Mouse (Mus musculus) layer of hippocampus, adult 2 months (tissue): Measurements from ENCODE around the gene Kif3c. TPM values are rescaled to one million over a fixed set of nuclear protein-coding genes. Genes with fewer than 3 reads are reported as not detected.
A peak's percentile ranks its signal among the peaks of the same experiment; 100 is the strongest.

Source experiments
- DNase-seq, 2 experiments: peaks; one replicate each; pipeline ENCODE4 v3.0.0; 2022; ENCODE audit warnings: low spot score in 2 of 2
- H3K27ac ChIP-seq: fragments of 200-600 bp; 2 replicates; pipeline ENCODE4 v1.8.1; 2022
- H3K4me3 ChIP-seq: fragments of 200-600 bp; 2 replicates; pipeline ENCODE4 v1.8.1; 2022; ENCODE audit warnings: mild to moderate bottlenecking
- CTCF ChIP-seq: fragments of 200-600 bp; conservative IDR thresholded peaks from 2 replicates; pipeline ENCODE4 v1.8.1; 2022; ENCODE audit warnings: antibody characterized with exemption, mild to moderate bottlenecking, moderate library complexity
- total RNA-seq, 2 experiments: library from RNA; stranded (reverse); gene quantifications; 2 replicates each; pipeline ENCODE4 v1.2.3; 2021

Kif3c gene
- total RNA-seq, 2 experiments from 2014 or later: 167 to 169 TPM

GRCm38 (mm10) chr12:3355068-3355467, 9.9 kb upstream of the Kif3c start:
- DNase-seq: no peak
- no peak overlapping the region for H3K4me3 ChIP-seq
- H3K27ac ChIP-seq: no peak overlapping the region
- no peak for TF ChIP-seq CTCF

DNA sequence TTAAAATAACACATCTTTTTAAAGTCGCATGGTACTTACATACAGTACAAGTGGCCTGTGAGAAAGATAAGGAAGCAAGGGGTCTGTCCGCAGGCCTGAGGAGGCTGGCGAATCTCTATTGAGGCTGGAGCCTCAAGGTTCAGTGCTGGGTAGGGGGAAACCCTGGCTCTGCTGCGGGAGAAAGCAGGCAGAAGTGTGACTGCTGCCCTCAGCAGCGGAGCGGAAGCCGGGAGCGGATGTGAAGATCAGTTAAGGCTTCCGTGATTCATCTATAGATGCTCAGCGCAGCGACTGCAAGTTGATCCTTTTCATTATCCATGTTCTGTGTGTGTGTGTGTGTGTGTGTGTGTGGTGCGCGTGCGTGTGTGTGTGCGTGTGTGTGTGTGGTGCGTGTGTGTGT, 8.1 kb upstream of the Kif3c start:
- Histone ChIP-seq H3K27ac (no peak overlapping the region), H3K4me3 (no peak overlapping the region)
- no peak for TF ChIP-seq CTCF
- no peak for DNase-seq

DNA sequence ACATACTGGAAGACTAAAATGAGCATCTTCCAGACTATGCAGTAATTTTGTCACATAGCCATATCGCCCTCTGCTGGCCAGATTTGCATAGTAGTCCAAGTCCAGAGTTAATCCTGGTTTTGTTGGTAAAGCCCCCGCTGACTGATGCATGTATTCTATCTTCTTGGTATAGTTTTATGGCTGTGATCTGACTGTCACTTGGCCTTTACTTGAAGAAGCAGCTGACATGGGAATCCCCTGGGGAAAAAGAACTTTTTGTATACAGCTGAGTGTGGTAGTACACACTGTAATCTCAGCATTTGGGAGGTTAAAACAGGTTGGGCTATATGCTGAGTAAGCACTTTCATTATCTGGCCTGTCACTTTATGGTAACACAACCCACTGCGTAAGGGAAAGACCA, 5.6 kb upstream of the Kif3c start:
- no peak overlapping the region for H3K4me3 ChIP-seq
- peak; percentile 73 to 88 for DNase-seq
- no peak overlapping the region for H3K27ac ChIP-seq
- TF ChIP-seq CTCF: peak; percentile 93

GRCm38 (mm10) chr12:3360043-3360442, 4.9 kb upstream of the Kif3c start:
- no peak overlapping the region for H3K4me3 ChIP-seq
- no peak overlapping the region for H3K27ac ChIP-seq
- TF ChIP-seq CTCF: no peak
- no peak for DNase-seq

GRCm38 (mm10) chr12:3364076-3364475, 856 bp upstream of the Kif3c start:
- no peak overlapping the region for H3K4me3 ChIP-seq
- no peak for TF ChIP-seq CTCF
- no peak for DNase-seq
- peak overlapping the region; percentile 98; the same call in 1 of the 2 replicates for H3K27ac ChIP-seq

DNA sequence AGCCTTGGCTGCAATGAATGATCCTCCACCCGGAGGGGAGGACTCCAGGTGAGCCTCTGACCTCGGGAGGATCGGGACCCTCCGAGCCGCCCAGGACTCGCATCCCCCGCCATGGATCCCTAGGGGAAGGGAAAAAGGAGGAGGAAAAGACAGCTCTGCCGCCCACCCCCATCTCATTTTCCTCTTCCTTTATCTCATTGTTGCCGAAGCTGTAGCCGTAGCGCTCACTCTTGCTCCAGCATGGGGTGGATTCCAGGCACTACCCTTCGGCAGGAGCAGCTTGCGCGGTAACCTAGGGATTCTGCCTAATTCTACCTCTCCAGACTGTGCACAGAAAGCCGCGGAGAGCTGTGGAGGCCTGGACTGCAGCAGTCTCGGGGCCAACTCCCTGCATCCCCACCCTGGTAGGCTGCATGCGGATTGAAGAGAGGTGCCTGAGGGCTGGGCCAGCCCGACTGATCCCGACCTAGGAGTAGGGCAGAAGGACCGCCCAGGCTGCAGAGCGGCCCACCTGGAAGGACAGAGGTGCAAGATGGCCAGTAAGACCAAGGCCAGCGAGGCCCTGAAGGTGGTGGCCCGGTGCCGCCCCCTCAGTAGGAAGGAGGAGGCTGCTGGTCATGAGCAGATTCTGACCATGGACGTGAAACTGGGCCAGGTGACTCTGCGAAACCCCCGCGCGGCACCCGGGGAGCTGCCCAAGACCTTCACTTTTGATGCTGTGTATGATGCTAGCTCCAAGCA, 687 bp downstream of the Kif3c start:
- DNase-seq: no peak
- Histone ChIP-seq H3K27ac (peak overlapping the region; percentile 98), H3K4me3 (peak overlapping the region; percentile 66)
- no peak for TF ChIP-seq CTCF

DNA sequence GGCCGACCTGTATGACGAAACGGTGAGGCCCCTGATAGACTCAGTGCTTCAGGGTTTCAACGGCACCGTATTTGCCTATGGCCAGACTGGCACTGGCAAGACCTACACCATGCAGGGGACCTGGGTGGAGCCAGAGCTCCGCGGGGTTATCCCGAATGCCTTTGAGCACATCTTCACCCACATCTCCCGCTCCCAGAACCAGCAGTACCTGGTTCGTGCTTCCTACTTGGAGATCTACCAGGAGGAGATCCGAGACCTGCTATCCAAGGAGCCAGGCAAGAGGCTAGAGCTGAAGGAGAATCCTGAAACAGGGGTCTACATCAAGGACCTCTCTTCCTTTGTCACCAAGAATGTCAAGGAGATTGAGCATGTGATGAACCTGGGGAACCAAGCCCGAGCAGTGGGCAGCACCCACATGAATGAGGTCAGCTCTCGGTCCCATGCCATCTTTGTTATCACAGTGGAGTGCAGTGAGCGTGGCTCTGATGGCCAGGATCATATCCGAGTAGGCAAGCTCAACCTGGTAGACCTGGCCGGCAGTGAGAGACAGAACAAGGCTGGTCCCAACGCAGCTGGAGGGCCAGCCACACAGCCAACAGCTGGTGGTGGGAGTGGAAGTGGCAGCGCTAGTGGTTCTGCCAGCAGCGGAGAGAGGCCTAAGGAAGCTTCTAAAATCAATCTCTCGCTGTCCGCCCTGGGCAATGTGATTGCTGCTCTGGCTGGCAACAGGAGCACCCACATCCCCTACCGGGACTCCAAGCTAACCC, 1.4 kb downstream of the Kif3c start:
- Histone ChIP-seq H3K4me3 (peak overlapping the region; percentile 66), H3K27ac (peak overlapping the region; percentile 98)
- no peak for TF ChIP-seq CTCF
- no peak for DNase-seq

- peak overlapping the region; percentile 66 for H3K4me3 ChIP-seq
- DNase-seq: no peak
- TF ChIP-seq CTCF: no peak
Observed at GRCm38 (mm10) chr12:3366957-3367260, 2.0 kb downstream of the Kif3c start.

GRCm38 (mm10) chr12:3368771-3369170, 3.8 kb downstream of the Kif3c start:
- no peak for DNase-seq
- TF ChIP-seq CTCF: no peak
- Histone ChIP-seq H3K27ac (peak overlapping the region; percentile 98), H3K4me3 (peak overlapping the region; percentile 66)

More at GRCm38 (mm10) chr12:3366957-3367260, 2.0 kb downstream of the Kif3c start:
- H3K27ac ChIP-seq: peak overlapping the region; percentile 98

DNA sequence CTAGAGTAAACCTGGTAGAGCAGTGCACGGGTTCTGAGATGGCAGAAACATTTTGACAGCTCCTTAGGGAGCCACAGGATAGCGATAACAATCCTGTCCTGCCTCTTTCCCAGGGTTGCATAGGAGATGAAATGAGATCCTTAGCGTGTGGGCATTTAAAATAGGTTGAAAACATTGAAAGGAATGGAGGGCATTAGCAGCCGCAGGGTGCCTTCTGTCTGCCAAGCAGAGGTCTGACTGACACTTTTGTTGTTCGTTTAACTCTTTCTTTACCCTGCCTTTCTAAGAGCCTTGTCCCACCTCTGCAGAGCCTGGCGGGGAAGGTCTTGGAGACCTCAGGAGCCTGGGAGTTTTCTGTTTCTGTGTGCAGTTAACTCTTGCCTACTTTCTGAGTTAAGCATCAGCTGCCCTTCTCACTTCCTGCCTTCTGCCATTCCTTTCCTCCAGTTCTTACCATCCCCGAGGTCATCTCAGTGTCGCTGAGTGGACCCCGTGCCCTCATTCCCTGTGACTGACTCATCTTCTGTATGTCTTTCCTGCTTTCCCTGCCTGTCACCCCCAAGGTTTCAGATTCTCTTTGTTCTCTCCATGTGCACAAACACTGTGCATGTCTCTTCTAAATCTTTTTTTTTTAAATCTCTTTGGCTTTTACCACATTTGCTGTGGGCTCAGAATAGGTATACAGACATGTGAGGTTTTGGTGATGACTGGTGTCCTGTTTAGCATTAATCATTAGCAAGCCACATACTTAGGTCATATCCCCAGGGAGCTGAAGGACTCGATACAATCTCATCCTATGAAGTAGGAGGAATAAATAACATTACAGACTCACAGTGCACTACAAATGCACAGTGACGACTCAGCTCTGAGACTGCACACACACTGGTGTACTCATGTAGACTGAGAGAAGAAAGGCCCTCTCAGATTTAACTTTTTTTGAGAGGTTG, 6.3 kb downstream of the Kif3c start:
- DNase-seq: no peak
- Histone ChIP-seq H3K27ac (peak overlapping the region; percentile 88), H3K4me3 (peak overlapping the region; percentile 45)
- no peak for TF ChIP-seq CTCF

DNA sequence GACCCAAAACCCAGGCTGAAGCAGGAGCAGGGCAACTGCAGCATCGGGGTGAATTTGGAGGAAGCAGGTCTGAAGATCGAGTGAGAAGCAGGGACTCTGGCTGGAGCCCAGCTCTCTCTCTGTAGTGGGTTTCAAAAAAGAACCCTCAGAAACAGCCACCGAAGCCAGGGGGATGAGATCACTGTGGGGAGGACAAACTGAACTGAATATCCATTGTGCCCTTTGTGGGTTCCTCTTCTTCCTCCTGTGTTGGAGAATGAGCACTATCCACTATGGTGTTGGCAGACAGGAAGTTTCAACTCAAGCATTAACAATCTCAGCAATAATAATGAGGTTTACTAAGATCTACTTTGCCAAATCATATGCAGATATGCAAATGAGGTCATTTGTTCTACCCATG, 7.1 kb downstream of the Kif3c start:
- DNase-seq: no peak
- no peak for TF ChIP-seq CTCF
- Histone ChIP-seq H3K27ac (peak overlapping the region; percentile 88), H3K4me3 (peak overlapping the region; percentile 45)

GRCm38 (mm10) chr12:3373566-3373965, 8.6 kb downstream of the Kif3c start:
- Histone ChIP-seq H3K27ac (no peak overlapping the region), H3K4me3 (no peak overlapping the region)
- no peak for DNase-seq
- no peak for TF ChIP-seq CTCF

GRCm38 (mm10) chr12:3374552-3374951, 9.6 kb downstream of the Kif3c start:
- DNase-seq: no peak
- H3K4me3 ChIP-seq: no peak overlapping the region
- no peak for TF ChIP-seq CTCF
- H3K27ac ChIP-seq: peak overlapping the region; percentile 15; the same call in 1 of the 2 replicates
